Mouse (Mus musculus) CH12.LX (cell line): ENCODE results near the gene Maml1.

Experiments
- CTCF ChIP-seq, 2 experiments: IDR thresholded peaks in 1 of 2; conservative IDR thresholded peaks in 1 of 2; 2 replicates each; pipeline ENCODE4 v1.5.1; 2011 to 2012; ENCODE audit warnings: low read depth in 2 of 2, low read length in 2 of 2, improper control_type of control experiment in 1 of 2, inconsistent platforms in 1 of 2, mild to moderate bottlenecking in 1 of 2, moderate library complexity in 1 of 2
- IRF4 ChIP-seq: IDR thresholded peaks from 2 replicates; pipeline ENCODE4 v1.6.1; 2014; ENCODE audit warnings: low read depth, mild to moderate bottlenecking, inconsistent platforms, low read length, improper control_type of control experiment
- KAT2A ChIP-seq: IDR thresholded peaks from 2 replicates; pipeline ENCODE4 v1.6.1; 2012; ENCODE audit warnings: low read length, improper control_type of control experiment, inconsistent platforms; ENCODE audit not compliant: insufficient replicate concordance
- NRF1 ChIP-seq: IDR thresholded peaks from 2 replicates; pipeline ENCODE4 v1.6.1; 2014; ENCODE audit warnings: low read depth, mild to moderate bottlenecking, inconsistent platforms, low read length, improper control_type of control experiment, moderate library complexity
- POLR2A ChIP-seq: IDR thresholded peaks from 2 replicates; pipeline ENCODE4 v1.6.1; 2011; ENCODE audit warnings: low read depth, mild to moderate bottlenecking, improper control_type of control experiment, low read length
- POLR2AphosphoS2 ChIP-seq: IDR thresholded peaks from 2 replicates; pipeline ENCODE4 v1.6.1; 2011; ENCODE audit warnings: low read depth, low read length, improper control_type of control experiment

- TF ChIP-seq POLR2AphosphoS2 (no peak), KAT2A (no peak), IRF4 (no peak), CTCF (conservative IDR thresholded peaks at IDR 0.05 in 1 of 2, IDR thresholded peaks at IDR 0.05 in 1 of 2; ENCODE audit: low read depth in 2 of 2, low read length in 2 of 2) (0 out of 4 replicates have a peak, but pooled peaks of 1 of the 2 experiments have one; percentile 0), NRF1 (no peak), POLR2A (no peak)
Observed at GRCm38 (mm10) chr11:50215633-50216032, 76.5 kb downstream of the Maml1 start.
